Mouse (Mus musculus) spleen, adult 2 months (tissue): ENCODE data around the gene Col12a1.

ENCODE experiments used
- CTCF ChIP-seq: fragments of 200-500 bp; IDR thresholded peaks from 2 replicates; pipeline ENCODE4 v1.5.1; 2011; ENCODE audit warnings: mild to moderate bottlenecking, inconsistent platforms; ENCODE audit not compliant: insufficient read depth, insufficient read length, insufficient replicate concordance; ENCODE audit errors: extremely low read depth
- POLR2A ChIP-seq: fragments of 200-500 bp; IDR thresholded peaks from 2 replicates; pipeline ENCODE4 v1.6.1; 2011; ENCODE audit warnings: low read depth, low read length, inconsistent platforms

DNA sequence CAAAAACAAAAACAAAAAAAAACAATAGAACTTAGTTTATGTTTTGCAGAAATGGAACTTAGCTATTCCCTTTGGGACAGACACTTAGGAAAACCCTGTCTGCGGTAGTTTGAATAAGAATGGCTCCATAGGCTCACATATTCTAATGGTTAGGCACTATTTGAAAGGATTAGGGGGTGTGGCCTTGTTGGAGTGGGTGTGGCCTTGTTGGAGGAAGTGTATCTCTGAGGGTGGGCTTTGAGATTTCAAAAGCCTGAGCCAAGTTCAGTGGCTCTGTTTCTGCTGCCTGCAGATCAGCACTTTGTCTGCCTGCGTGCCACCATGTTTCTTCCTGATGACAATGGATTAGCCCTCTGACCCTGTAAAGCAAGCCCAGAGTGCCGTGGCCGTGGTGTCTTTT, 26.4 kb upstream of the Col12a1 start:
- no peak for TF ChIP-seq POLR2A
- no peak for TF ChIP-seq CTCF
